Mouse (Mus musculus): Measurements from ENCODE around the gene Gm10974. TPM values are rescaled to one million over a fixed set of nuclear protein-coding genes. Genes with fewer than 3 reads are reported as not detected.

The Gm10974 gene
- polyA plus RNA-seq, 1 experiment: not detected

GRCm38 (mm10) chr7:66342323-66342722, 23.4 kb upstream of the Gm10974 start:
- H3K4me3 ChIP-seq (ENCODE audit: low read depth, low read length): no peak overlapping the region
- no peaks in the 10 kb centered on the region for H3K36me3 ChIP-seq (ENCODE audit: control insufficient read depth, insufficient read depth, low read length, poor library complexity, severe bottlenecking)
- no peak overlapping the region for H3K27ac ChIP-seq (ENCODE audit: insufficient read depth, low read length)
- no peaks in the 10 kb centered on the region for H3K4me1 ChIP-seq (ENCODE audit: control insufficient read depth, insufficient read depth, low read length)
- no peaks in the 10 kb centered on the region for H3K27me3 ChIP-seq (ENCODE audit: control insufficient read depth, insufficient read depth, low read length, poor library complexity, severe bottlenecking)
- H3K9ac ChIP-seq (ENCODE audit: low read depth, poor library complexity, severe bottlenecking): no peak overlapping the region
- TF ChIP-seq EP300 (IDR thresholded peaks at IDR 0.05; ENCODE audit: insufficient read depth, low read depth, low read length) (no peak), POLR2A (IDR thresholded peaks at IDR 0.05; ENCODE audit: insufficient read depth, low read length) (no peak), CTCF (IDR thresholded peaks at IDR 0.05; ENCODE audit: low read depth, low read length) (no peak)
- no peaks in the 10 kb centered on the region for H3K9me3 ChIP-seq (replicated peaks; ENCODE audit: control insufficient read depth, insufficient read depth, low read length, poor library complexity, severe bottlenecking)

- no peak overlapping the region for H3K4me3 ChIP-seq (ENCODE audit: low read depth, low read length)
- H3K27ac ChIP-seq (ENCODE audit: insufficient read depth, low read length): no peak overlapping the region
- H3K36me3 ChIP-seq (ENCODE audit: control insufficient read depth, insufficient read depth, low read length, poor library complexity, severe bottlenecking): no peaks in the 10 kb centered on the region
- TF ChIP-seq CTCF (IDR thresholded peaks at IDR 0.05; ENCODE audit: low read depth, low read length) (no peak), EP300 (IDR thresholded peaks at IDR 0.05; ENCODE audit: insufficient read depth, low read depth, low read length) (no peak), POLR2A (IDR thresholded peaks at IDR 0.05; ENCODE audit: insufficient read depth, low read length) (no peak)
- no peak overlapping the region for H3K9ac ChIP-seq (ENCODE audit: low read depth, poor library complexity, severe bottlenecking)
- H3K4me1 ChIP-seq (ENCODE audit: control insufficient read depth, insufficient read depth, low read length): no peaks in the 10 kb centered on the region
- no peaks in the 10 kb centered on the region for H3K27me3 ChIP-seq (ENCODE audit: control insufficient read depth, insufficient read depth, low read length, poor library complexity, severe bottlenecking)
- H3K9me3 ChIP-seq (replicated peaks; ENCODE audit: control insufficient read depth, insufficient read depth, low read length, poor library complexity, severe bottlenecking): no peaks in the 10 kb centered on the region
Measured at GRCm38 (mm10) chr7:66342831-66343230, 22.9 kb upstream of the Gm10974 start.

GRCm38 (mm10) chr7:66343307-66343706, 22.4 kb upstream of the Gm10974 start:
- Histone ChIP-seq H3K4me1 (ENCODE audit: control insufficient read depth, insufficient read depth, low read length) (no peaks in the 10 kb centered on the region), H3K4me3 (ENCODE audit: low read depth, low read length) (no peak overlapping the region), H3K36me3 (ENCODE audit: control insufficient read depth, insufficient read depth, low read length, poor library complexity, severe bottlenecking) (no peaks in the 10 kb centered on the region), H3K27ac (ENCODE audit: insufficient read depth, low read length) (no peak overlapping the region), H3K27me3 (ENCODE audit: control insufficient read depth, insufficient read depth, low read length, poor library complexity, severe bottlenecking) (no peaks in the 10 kb centered on the region), H3K9me3 (replicated peaks; ENCODE audit: control insufficient read depth, insufficient read depth, low read length, poor library complexity, severe bottlenecking) (no peaks in the 10 kb centered on the region), H3K9ac (ENCODE audit: low read depth, poor library complexity, severe bottlenecking) (no peak overlapping the region)
- TF ChIP-seq EP300 (IDR thresholded peaks at IDR 0.05; ENCODE audit: insufficient read depth, low read depth, low read length) (no peak), POLR2A (IDR thresholded peaks at IDR 0.05; ENCODE audit: insufficient read depth, low read length) (no peak), CTCF (IDR thresholded peaks at IDR 0.05; ENCODE audit: low read depth, low read length) (no peak)

- Histone ChIP-seq H3K36me3 (ENCODE audit: control insufficient read depth, insufficient read depth, low read length, poor library complexity, severe bottlenecking) (no peaks in the 10 kb centered on the region), H3K27me3 (ENCODE audit: control insufficient read depth, insufficient read depth, low read length, poor library complexity, severe bottlenecking) (no peaks in the 10 kb centered on the region), H3K4me3 (ENCODE audit: low read depth, low read length) (no peak overlapping the region), H3K27ac (ENCODE audit: insufficient read depth, low read length) (no peak overlapping the region), H3K4me1 (ENCODE audit: control insufficient read depth, insufficient read depth, low read length) (no peaks in the 10 kb centered on the region), H3K9me3 (replicated peaks; ENCODE audit: control insufficient read depth, insufficient read depth, low read length, poor library complexity, severe bottlenecking) (no peaks in the 10 kb centered on the region), H3K9ac (ENCODE audit: low read depth, poor library complexity, severe bottlenecking) (no peak overlapping the region)
- TF ChIP-seq POLR2A (IDR thresholded peaks at IDR 0.05; ENCODE audit: insufficient read depth, low read length): no peak
- TF ChIP-seq EP300 (IDR thresholded peaks at IDR 0.05; ENCODE audit: insufficient read depth, low read depth, low read length): no peak
- no peak for TF ChIP-seq CTCF (IDR thresholded peaks at IDR 0.05; ENCODE audit: low read depth, low read length)
Measured at GRCm38 (mm10) chr7:66346959-66347663, 18.6 kb upstream of the Gm10974 start.

- Histone ChIP-seq H3K9me3 (replicated peaks; ENCODE audit: control insufficient read depth, insufficient read depth, low read length, poor library complexity, severe bottlenecking) (no peaks in the 10 kb centered on the region), H3K9ac (ENCODE audit: low read depth, poor library complexity, severe bottlenecking) (no peak overlapping the region), H3K36me3 (ENCODE audit: control insufficient read depth, insufficient read depth, low read length, poor library complexity, severe bottlenecking) (no peaks in the 10 kb centered on the region), H3K4me1 (ENCODE audit: control insufficient read depth, insufficient read depth, low read length) (no peaks in the 10 kb centered on the region), H3K27ac (ENCODE audit: insufficient read depth, low read length) (no peak overlapping the region), H3K4me3 (ENCODE audit: low read depth, low read length) (no peak overlapping the region), H3K27me3 (ENCODE audit: control insufficient read depth, insufficient read depth, low read length, poor library complexity, severe bottlenecking) (no peaks in the 10 kb centered on the region)
- TF ChIP-seq EP300 (IDR thresholded peaks at IDR 0.05; ENCODE audit: insufficient read depth, low read depth, low read length) (no peak), CTCF (IDR thresholded peaks at IDR 0.05; ENCODE audit: low read depth, low read length) (no peak), POLR2A (IDR thresholded peaks at IDR 0.05; ENCODE audit: insufficient read depth, low read length) (no peak)
Measured at GRCm38 (mm10) chr7:66348588-66348987, 17.1 kb upstream of the Gm10974 start.

GRCm38 (mm10) chr7:66349670-66350069, 16.0 kb upstream of the Gm10974 start:
- Histone ChIP-seq H3K4me3 (ENCODE audit: low read depth, low read length) (no peak overlapping the region), H3K27ac (ENCODE audit: insufficient read depth, low read length) (no peak overlapping the region), H3K36me3 (ENCODE audit: control insufficient read depth, insufficient read depth, low read length, poor library complexity, severe bottlenecking) (no peaks in the 10 kb centered on the region), H3K27me3 (ENCODE audit: control insufficient read depth, insufficient read depth, low read length, poor library complexity, severe bottlenecking) (no peaks in the 10 kb centered on the region), H3K9me3 (replicated peaks; ENCODE audit: control insufficient read depth, insufficient read depth, low read length, poor library complexity, severe bottlenecking) (no peaks in the 10 kb centered on the region), H3K9ac (ENCODE audit: low read depth, poor library complexity, severe bottlenecking) (no peak overlapping the region), H3K4me1 (ENCODE audit: control insufficient read depth, insufficient read depth, low read length) (no peaks in the 10 kb centered on the region)
- TF ChIP-seq EP300 (IDR thresholded peaks at IDR 0.05; ENCODE audit: insufficient read depth, low read depth, low read length): no peak
- TF ChIP-seq CTCF (IDR thresholded peaks at IDR 0.05; ENCODE audit: low read depth, low read length): no peak
